Mouse (Mus musculus): ENCODE results near the gene Calm3. TPM values are rescaled to one million over a fixed set of nuclear protein-coding genes. Genes with fewer than 3 reads are reported as not detected.

Gene Calm3
- polyA plus RNA-seq, 1 experiment from 2014 or later, result 190 TPM

DNA sequence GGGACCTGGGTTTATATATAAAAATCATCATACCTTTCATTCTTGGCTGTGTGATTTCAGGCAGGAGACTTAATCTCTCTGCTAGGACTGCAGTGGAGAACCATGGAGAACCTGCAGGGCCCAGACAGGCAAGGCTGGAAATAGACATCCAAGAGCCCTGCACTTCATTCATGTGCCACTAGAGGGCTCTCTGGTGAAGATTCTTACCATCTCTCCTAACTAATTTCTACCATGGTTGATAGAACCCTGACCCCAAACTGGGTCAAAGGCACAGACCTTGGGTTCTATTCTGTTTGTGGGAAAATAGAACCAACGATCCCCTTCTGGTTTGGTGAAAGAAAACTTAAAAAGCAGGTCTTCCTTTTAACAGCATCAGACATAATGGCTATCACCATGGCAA is 6.9 kb upstream of the Calm3 start:
- H3K4me3 ChIP-seq (ENCODE audit: low read depth, low read length), result no peak overlapping the region
- ATAC-seq (replicated peaks; ENCODE audit: low FRiP score, low TSS enrichment, low read depth) (no peak), DNase-seq (ENCODE audit: low spot score) (peak; percentile 87)

DNA sequence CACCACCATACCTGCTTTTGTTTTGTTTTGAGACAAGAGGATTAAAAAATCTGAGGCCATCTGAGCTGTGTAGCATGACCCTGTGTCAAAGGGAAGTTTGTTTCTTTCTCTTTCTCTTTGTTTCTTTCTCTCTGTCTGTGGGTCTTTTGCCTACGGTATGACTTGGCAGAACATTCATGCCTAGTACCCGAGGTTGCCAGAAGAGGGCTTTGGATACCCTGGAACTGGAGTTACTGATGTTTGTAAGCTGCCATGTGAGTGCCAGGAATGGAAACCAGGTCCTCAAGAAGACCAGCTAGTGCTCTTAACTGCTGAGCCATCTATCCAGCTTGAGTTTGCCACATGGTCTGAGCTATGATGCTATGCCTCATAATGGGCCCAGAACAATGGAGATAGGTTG is 4.4 kb upstream of the Calm3 start:
- ATAC-seq (replicated peaks; ENCODE audit: low FRiP score, low TSS enrichment, low read depth), result no peak
- H3K27ac ChIP-seq (ENCODE audit: low read depth), result no peak overlapping the region
- no peak overlapping the region for H3K4me3 ChIP-seq (ENCODE audit: low read depth, low read length)
- no peak overlapping the region for H3K4me2 ChIP-seq (ENCODE audit: low read length)
- H3K4me1 ChIP-seq (replicated peaks; ENCODE audit: control insufficient read depth, insufficient read depth, low read length), result no peaks in the 10 kb centered on the region
- WGBS, result 50% methylated on average over 2 of the region's 2 CpGs
- no peak overlapping the region for H3K9ac ChIP-seq (ENCODE audit: low read length)
- H3K36me3 ChIP-seq (ENCODE audit: control insufficient read depth, insufficient read depth, low read length), result no peaks in the 10 kb centered on the region
- no peaks in the 10 kb centered on the region for H3K9me3 ChIP-seq (ENCODE audit: control insufficient read depth, low read length)
- DNase-seq (ENCODE audit: low spot score), result no peak
- no peaks in the 10 kb centered on the region for H3K27me3 ChIP-seq (replicated peaks; ENCODE audit: control insufficient read depth, insufficient read depth, low read length)

More for the DNA sequence above, 6.9 kb upstream of the Calm3 start:
- H3K9me3 ChIP-seq (ENCODE audit: control insufficient read depth, low read length), result no peaks in the 10 kb centered on the region
- H3K27me3 ChIP-seq (replicated peaks; ENCODE audit: control insufficient read depth, insufficient read depth, low read length), result no peaks in the 10 kb centered on the region
- no peaks in the 10 kb centered on the region for H3K36me3 ChIP-seq (ENCODE audit: control insufficient read depth, insufficient read depth, low read length)
- H3K4me1 ChIP-seq (replicated peaks; ENCODE audit: control insufficient read depth, insufficient read depth, low read length), result no peaks in the 10 kb centered on the region
- no peak overlapping the region for H3K4me2 ChIP-seq (ENCODE audit: low read length)
- 5% methylated on average over 1 of the region's 1 CpGs for WGBS
- H3K9ac ChIP-seq (ENCODE audit: low read length), result no peak overlapping the region
- H3K27ac ChIP-seq (ENCODE audit: low read depth), result no peak overlapping the region

DNA sequence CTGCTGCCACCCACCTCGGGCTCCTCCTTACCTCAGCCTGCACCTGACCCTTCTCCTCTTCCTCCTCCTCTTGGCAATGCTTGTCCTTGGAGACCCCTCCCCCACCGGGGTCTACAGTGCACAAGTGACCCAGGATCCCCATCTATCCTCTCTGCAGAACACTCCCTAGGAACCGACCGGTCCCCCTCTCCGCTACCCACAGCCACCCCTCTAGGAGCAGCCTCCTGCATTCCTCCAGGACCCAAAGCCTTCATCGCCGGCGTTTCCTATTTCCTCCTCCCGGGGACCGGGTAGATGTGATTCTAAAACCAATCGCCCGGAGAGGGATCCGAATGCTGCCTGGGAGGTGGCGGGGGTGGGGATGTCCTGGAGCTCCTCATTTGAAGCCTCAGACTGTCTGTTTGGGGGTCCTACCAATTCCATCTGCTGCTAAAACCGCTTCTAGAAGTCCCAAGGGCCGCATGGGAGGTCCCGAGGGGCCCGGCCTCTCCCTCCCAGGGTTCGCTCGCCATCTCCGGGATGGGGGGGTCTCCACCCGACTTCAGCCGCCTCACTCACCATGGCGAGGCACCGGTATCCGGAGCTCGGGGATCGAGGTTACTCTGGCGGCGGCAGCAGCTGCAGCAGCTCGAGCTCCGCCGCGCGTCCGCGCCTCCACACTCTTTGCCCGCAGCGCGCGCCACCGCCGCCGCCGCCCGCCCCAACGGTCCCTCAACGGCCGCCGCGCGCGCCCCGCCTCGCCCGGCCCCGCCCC is 454 bp downstream of the Calm3 start:
- DNase-seq (ENCODE audit: low spot score), result peak; percentile 84
- 0% methylated on average over 42 of the region's 57 CpGs for WGBS

DNA sequence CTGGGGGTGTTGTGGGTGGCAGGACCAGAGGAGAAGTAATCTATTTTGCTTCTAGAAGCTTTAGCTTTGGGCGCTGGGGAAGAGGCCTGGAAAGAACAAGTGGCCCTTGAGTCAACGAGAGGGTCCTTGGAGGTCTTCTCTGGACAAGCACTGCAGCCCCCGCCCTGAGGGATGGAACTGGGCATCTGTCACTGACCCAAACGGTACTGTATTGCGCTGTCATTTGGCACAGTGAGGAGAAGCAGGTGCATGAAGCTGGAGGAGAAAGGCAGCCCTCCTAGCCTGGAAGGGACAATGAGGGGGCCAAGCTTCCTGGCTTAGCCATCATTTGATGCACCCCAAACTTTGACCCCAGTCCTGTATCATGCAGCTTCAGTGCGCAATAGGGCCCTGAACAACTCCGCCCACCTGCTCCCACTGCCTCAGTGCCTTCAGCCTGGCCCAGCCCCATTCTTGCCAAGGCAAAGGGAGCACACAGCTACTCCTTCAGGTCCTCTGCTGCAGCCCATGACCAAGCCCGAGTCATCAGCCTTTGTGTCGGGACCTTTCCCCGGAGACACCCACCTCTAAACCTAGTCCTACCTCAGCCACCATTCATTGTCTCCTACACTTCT is 1.4 kb downstream of the Calm3 start:
- WGBS, result 39% methylated on average over 10 of the region's 10 CpGs
- peak overlapping the region; percentile 98; the same call in 1 of the 2 replicates for H3K27ac ChIP-seq (ENCODE audit: low read depth)
- ATAC-seq (replicated peaks; ENCODE audit: low FRiP score, low TSS enrichment, low read depth) (no peak), DNase-seq (ENCODE audit: low spot score) (no peak)
- H3K4me1 ChIP-seq (replicated peaks; ENCODE audit: control insufficient read depth, insufficient read depth, low read length), result peaks cover 30% of the 10 kb centered on the region
- peak overlapping the region; percentile 94 for H3K9ac ChIP-seq (ENCODE audit: low read length)
- no peaks in the 10 kb centered on the region for H3K27me3 ChIP-seq (replicated peaks; ENCODE audit: control insufficient read depth, insufficient read depth, low read length)
- peak overlapping the region; percentile 99 for H3K4me3 ChIP-seq (ENCODE audit: low read depth, low read length)
- H3K36me3 ChIP-seq (ENCODE audit: control insufficient read depth, insufficient read depth, low read length), result peaks cover 26% of the 10 kb centered on the region
- H3K9me3 ChIP-seq (ENCODE audit: control insufficient read depth, low read length), result no peaks in the 10 kb centered on the region
- H3K4me2 ChIP-seq (ENCODE audit: low read length), result peak overlapping the region; percentile 94

More for the DNA sequence above, 454 bp downstream of the Calm3 start:
- H3K9me3 ChIP-seq (ENCODE audit: control insufficient read depth, low read length), result no peaks in the 10 kb centered on the region
- H3K27ac ChIP-seq (ENCODE audit: low read depth), result peak overlapping the region; percentile 98
- H3K27me3 ChIP-seq (replicated peaks; ENCODE audit: control insufficient read depth, insufficient read depth, low read length), result no peaks in the 10 kb centered on the region
- peaks cover 16% of the 10 kb centered on the region for H3K36me3 ChIP-seq (ENCODE audit: control insufficient read depth, insufficient read depth, low read length)
- H3K4me2 ChIP-seq (ENCODE audit: low read length), result peak overlapping the region; percentile 94
- H3K4me3 ChIP-seq (ENCODE audit: low read depth, low read length), result peak overlapping the region; percentile 99
- H3K9ac ChIP-seq (ENCODE audit: low read length), result peak overlapping the region; percentile 94
- ATAC-seq (replicated peaks; ENCODE audit: low FRiP score, low TSS enrichment, low read depth), result no peak
- H3K4me1 ChIP-seq (replicated peaks; ENCODE audit: control insufficient read depth, insufficient read depth, low read length), result peaks cover 30% of the 10 kb centered on the region

DNA sequence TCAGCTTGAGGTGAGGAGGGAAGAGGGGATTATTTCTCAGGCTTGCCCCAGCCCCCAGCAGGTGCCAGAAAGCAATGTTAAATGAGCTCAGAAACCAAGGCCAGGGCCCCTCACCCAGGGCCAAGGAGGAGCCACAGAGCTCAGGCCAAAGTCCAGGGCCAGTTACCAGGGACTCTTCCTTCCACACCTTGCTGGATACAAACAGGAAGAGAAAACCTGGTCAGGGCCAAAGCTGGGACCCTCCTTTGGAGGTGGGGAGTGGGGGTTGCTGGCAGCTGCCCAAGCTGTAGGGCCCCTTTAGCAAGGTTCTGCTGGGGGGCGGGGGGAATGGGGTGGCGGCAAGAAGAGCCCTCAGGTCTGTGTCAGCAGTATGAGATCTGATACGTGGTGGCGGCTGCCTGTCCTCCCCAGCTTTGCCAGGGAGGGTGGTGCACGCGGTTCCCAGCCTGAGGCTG is 2.0 kb downstream of the Calm3 start:
- peak overlapping the region; percentile 94 for H3K9ac ChIP-seq (ENCODE audit: low read length)
- peak overlapping the region; percentile 99 for H3K4me3 ChIP-seq (ENCODE audit: low read depth, low read length)
- no peaks in the 10 kb centered on the region for H3K9me3 ChIP-seq (ENCODE audit: control insufficient read depth, low read length)
- H3K36me3 ChIP-seq (ENCODE audit: control insufficient read depth, insufficient read depth, low read length), result peaks cover 31% of the 10 kb centered on the region
- ATAC-seq (replicated peaks; ENCODE audit: low FRiP score, low TSS enrichment, low read depth) (no peak), DNase-seq (ENCODE audit: low spot score) (peak; percentile 67)
- H3K27ac ChIP-seq (ENCODE audit: low read depth), result peak overlapping the region; percentile 76
- WGBS, result 31% methylated on average over 6 of the region's 6 CpGs
- peaks cover 30% of the 10 kb centered on the region for H3K4me1 ChIP-seq (replicated peaks; ENCODE audit: control insufficient read depth, insufficient read depth, low read length)
- H3K4me2 ChIP-seq (ENCODE audit: low read length), result peak overlapping the region; percentile 94
- H3K27me3 ChIP-seq (replicated peaks; ENCODE audit: control insufficient read depth, insufficient read depth, low read length), result no peaks in the 10 kb centered on the region

DNA sequence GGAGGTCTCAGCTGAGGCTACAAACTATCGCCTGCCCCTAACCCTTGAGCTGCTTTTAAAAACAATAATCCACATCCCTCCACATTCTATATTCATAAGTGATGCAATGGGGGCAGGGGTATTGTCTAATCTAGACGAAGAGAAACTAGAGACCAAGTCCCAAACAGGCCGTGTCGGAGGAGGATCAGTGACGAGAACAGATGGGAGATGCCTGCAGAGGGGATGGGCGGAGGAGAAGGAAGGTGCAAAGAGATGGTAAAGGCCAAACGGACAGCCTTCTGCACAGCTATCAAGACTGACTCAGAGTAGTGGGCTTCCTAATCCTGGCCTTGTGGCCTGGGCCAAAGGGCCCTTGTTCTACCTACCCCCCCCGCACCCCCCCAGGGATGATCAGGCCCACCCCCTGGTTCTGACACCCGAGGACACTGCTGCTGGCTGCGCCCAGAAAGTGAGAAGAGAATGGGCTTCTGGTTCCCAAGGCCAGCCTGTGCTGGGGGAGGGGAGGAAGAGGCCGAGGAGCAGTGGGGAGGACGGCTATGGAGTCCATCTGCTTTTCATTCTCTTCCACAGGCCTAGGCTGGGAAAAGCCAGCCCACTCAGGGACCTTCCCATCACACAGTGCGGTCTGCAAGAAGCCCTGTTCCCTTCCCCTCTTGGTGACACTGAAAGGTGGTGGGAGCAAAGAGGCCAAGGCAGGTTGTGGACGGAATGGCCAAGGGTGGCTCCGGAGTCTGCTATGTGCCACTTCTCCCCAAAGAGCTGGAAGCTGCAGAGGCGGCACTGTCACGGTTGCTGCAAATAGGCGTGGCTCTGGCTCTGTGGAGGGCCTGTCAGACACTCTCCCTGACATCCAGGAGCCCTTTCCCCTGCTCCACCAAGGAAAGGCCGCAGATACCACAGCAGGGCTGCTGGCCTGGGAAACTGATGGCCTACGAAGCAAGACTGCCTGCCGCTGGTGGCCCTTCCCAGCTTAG is 2.8 kb downstream of the Calm3 start:
- Histone ChIP-seq H3K4me1 (replicated peaks; ENCODE audit: control insufficient read depth, insufficient read depth, low read length) (peaks cover 30% of the 10 kb centered on the region), H3K9me3 (ENCODE audit: control insufficient read depth, low read length) (no peaks in the 10 kb centered on the region), H3K4me2 (ENCODE audit: low read length) (peak overlapping the region; percentile 94), H3K4me3 (ENCODE audit: low read depth, low read length) (peak overlapping the region; percentile 99), H3K36me3 (ENCODE audit: control insufficient read depth, insufficient read depth, low read length) (peaks cover 39% of the 10 kb centered on the region), H3K9ac (ENCODE audit: low read length) (peak overlapping the region; percentile 94; the same call in 1 of the 2 replicates), H3K27me3 (replicated peaks; ENCODE audit: control insufficient read depth, insufficient read depth, low read length) (no peaks in the 10 kb centered on the region), H3K27ac (ENCODE audit: low read depth) (peak overlapping the region; percentile 76)
- DNase-seq (ENCODE audit: low spot score) (no peak), ATAC-seq (replicated peaks; ENCODE audit: low FRiP score, low TSS enrichment, low read depth) (no peak)
- WGBS, result 40% methylated on average over 21 of the region's 21 CpGs

DNA sequence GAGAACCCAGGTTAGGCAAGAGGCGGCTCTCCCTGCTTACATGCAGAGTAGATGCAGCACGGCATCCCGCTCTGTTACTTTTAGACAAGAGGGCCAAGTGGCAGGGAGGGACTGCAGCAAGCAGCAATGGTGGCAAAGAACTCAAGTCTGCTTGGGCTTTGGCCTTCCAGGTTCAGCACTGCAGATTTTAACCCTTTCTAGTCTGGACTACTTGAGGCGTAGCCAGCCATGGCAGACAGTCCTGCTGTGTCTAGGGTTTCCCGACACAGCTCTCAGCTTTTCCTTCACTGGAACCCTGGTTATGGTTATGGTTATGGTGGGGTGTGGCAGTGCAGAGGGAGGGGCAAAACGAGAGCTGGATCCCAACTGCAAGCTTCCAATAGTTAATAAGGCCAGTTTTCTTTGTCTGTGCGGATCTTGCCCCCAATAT is 3.7 kb downstream of the Calm3 start:
- no peak overlapping the region for H3K4me3 ChIP-seq (ENCODE audit: low read depth, low read length)
- no peak overlapping the region for H3K9ac ChIP-seq (ENCODE audit: low read length)
- H3K27me3 ChIP-seq (replicated peaks; ENCODE audit: control insufficient read depth, insufficient read depth, low read length), result no peaks in the 10 kb centered on the region
- no peak overlapping the region for H3K4me2 ChIP-seq (ENCODE audit: low read length)
- DNase-seq (ENCODE audit: low spot score) (no peak), ATAC-seq (replicated peaks; ENCODE audit: low FRiP score, low TSS enrichment, low read depth) (no peak)
- H3K36me3 ChIP-seq (ENCODE audit: control insufficient read depth, insufficient read depth, low read length), result peaks cover 49% of the 10 kb centered on the region
- WGBS, result 77% methylated on average over 7 of the region's 7 CpGs
- H3K27ac ChIP-seq (ENCODE audit: low read depth), result no peak overlapping the region
- peaks cover 30% of the 10 kb centered on the region for H3K4me1 ChIP-seq (replicated peaks; ENCODE audit: control insufficient read depth, insufficient read depth, low read length)
- no peaks in the 10 kb centered on the region for H3K9me3 ChIP-seq (ENCODE audit: control insufficient read depth, low read length)

DNA sequence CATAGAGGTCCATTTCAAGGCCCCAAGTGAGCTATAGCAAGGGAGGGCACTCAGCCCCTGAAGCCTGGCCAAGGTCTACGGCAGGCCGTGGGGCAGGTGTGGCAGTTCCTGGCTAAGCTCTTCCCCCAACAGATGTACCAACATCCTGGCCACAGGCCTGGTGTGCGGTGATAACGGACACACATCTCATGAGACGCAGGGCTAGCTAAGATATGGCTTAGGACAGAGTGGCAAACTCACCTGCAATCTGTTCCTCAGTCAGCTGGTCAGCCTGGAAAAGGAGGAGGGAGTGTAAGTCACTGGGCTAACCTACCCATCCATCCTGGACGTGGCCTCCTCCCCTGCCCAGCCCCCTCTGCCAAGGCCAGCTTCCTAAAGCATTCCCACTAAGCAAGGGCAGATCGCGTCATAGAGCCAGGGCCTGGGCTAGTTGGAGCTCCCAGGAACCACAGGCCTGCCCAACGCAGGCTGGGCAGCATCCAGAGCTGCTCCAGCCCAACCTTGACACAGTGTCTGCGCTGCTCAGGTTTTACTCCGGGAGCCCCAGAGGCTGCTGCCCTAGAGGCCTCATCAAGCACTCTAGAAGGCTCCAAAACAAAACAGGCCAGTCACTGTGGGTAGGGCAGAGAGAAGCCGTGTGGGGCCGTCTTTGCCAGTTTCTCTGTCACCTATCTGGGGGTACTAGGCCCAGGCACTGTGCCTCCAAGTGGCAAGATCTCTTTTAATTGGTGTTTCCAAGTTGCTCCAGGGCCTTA is 4.3 kb downstream of the Calm3 start:
- ATAC-seq (replicated peaks; ENCODE audit: low FRiP score, low TSS enrichment, low read depth), result no peak
- peaks cover 30% of the 10 kb centered on the region for H3K4me1 ChIP-seq (replicated peaks; ENCODE audit: control insufficient read depth, insufficient read depth, low read length)
- no peak overlapping the region for H3K4me2 ChIP-seq (ENCODE audit: low read length)
- no peak for DNase-seq (ENCODE audit: low spot score)
- H3K9ac ChIP-seq (ENCODE audit: low read length), result no peak overlapping the region
- no peaks in the 10 kb centered on the region for H3K9me3 ChIP-seq (ENCODE audit: control insufficient read depth, low read length)
- H3K27me3 ChIP-seq (replicated peaks; ENCODE audit: control insufficient read depth, insufficient read depth, low read length), result no peaks in the 10 kb centered on the region
- WGBS, result 72% methylated on average over 13 of the region's 13 CpGs
- H3K36me3 ChIP-seq (ENCODE audit: control insufficient read depth, insufficient read depth, low read length), result peaks cover 55% of the 10 kb centered on the region
- no peak overlapping the region for H3K27ac ChIP-seq (ENCODE audit: low read depth)
- no peak overlapping the region for H3K4me3 ChIP-seq (ENCODE audit: low read depth, low read length)

All from intestine, embryonic 14.5 days (tissue).